Mouse (Mus musculus) embryonic facial prominence, embryonic 11.5 days (tissue): ENCODE results near the gene Gdf1. TPM values are rescaled to one million over a fixed set of nuclear protein-coding genes. Genes with fewer than 3 reads are reported as not detected.
A peak's percentile ranks its signal among the peaks of the same experiment; 100 is the strongest.

Experiments used
- ATAC-seq: fragments of 200-750 bp; cut with Nextera tagmentation; replicated peaks from 2 replicates; pipeline ENCODE4 v1.8.0; 2017; ENCODE audit warnings: low read depth; ENCODE audit not compliant: insufficient number of reproducible peaks, low FRiP score, low TSS enrichment
- DNase-seq: peaks from one replicate; pipeline ENCODE4 v3.0.0-alpha.2; 2015; ENCODE audit warnings: low spot score
- H3K27ac ChIP-seq: fragments of 300-500 bp; sonication (generic); replicated peaks from 2 replicates; pipeline ENCODE4 v1.5.1; 2014; ENCODE audit warnings: mild to moderate bottlenecking, low read depth, low read length, control low read depth
- H3K27me3 ChIP-seq: fragments of 300-500 bp; sonication (generic); 2 replicates; pipeline ENCODE4 v1.6.1; 2014; ENCODE audit warnings: mild to moderate bottlenecking, low read length, moderate library complexity, mixed read lengths; ENCODE audit not compliant: control insufficient read depth, insufficient read depth
- H3K36me3 ChIP-seq: fragments of 300-500 bp; sonication (generic); replicated peaks from 2 replicates; pipeline ENCODE4 v1.6.1; 2014; ENCODE audit warnings: low read depth, mild to moderate bottlenecking, low read length, moderate library complexity, mixed read lengths; ENCODE audit not compliant: control insufficient read depth, insufficient read depth
- H3K4me1 ChIP-seq: fragments of 300-500 bp; sonication (generic); 2 replicates; pipeline ENCODE4 v1.6.1; 2014; ENCODE audit warnings: low read length, mixed read lengths; ENCODE audit not compliant: control insufficient read depth, insufficient read depth
- H3K4me2 ChIP-seq: fragments of 300-500 bp; sonication (generic); 2 replicates; pipeline ENCODE4 v1.6.1; 2014; ENCODE audit warnings: low read depth, mild to moderate bottlenecking, control low read depth, low read length, moderate library complexity
- H3K4me3 ChIP-seq: fragments of 300-500 bp; sonication (generic); 2 replicates; pipeline ENCODE4 v1.5.1; 2014; ENCODE audit warnings: low read depth, low read length, control low read depth
- H3K9ac ChIP-seq: fragments of 300-500 bp; sonication (generic); replicated peaks from 2 replicates; pipeline ENCODE4 v1.6.1; 2014; ENCODE audit warnings: mild to moderate bottlenecking, control low read depth, low read length
- H3K9me3 ChIP-seq: fragments of 300-500 bp; sonication (generic); replicated peaks from 2 replicates; pipeline ENCODE4 v1.6.1; 2016; ENCODE audit warnings: mild to moderate bottlenecking, low read length, inconsistent platforms, mixed read lengths; ENCODE audit not compliant: control insufficient read depth
- WGBS: fragments of 180-500 bp; shearing (Covaris S2); extraction: QIAGEN DNeasy Blood & Tissue Kit; methylation state at CpG from one replicate; pipeline ENCODE4 v1.1.7; 2014; 5-methylcytosine and 5-hydroxymethylcytosine counted together
- polyA plus RNA-seq: library from polyadenylated mRNA; unstranded; fragments of >200 nt; fragmentation: Nextera tagmentation; extraction: Ambion mirVana; gene quantifications from 2 replicates; pipeline ENCODE4 v1.2.1, GENCODE M21; 2014

Gene Gdf1
- polyA plus RNA-seq, 1 experiment from 2014 or later: 0.22 TPM

GRCm38 (mm10) chr8:70293988-70294405 is 35.6 kb upstream of the Gdf1 start:
- ATAC-seq (no peak), DNase-seq (no peak)
- Histone ChIP-seq H3K9me3 (no peaks in the 10 kb centered on the region), H3K27me3 (no peaks in the 10 kb centered on the region), H3K4me2 (no peak overlapping the region), H3K4me1 (no peaks in the 10 kb centered on the region), H3K4me3 (no peak overlapping the region), H3K27ac (no peak overlapping the region), H3K9ac (no peak overlapping the region), H3K36me3 (peaks cover 33% of the 10 kb centered on the region)
- WGBS: 74% methylated on average over 5 of the region's 5 CpGs

DNA sequence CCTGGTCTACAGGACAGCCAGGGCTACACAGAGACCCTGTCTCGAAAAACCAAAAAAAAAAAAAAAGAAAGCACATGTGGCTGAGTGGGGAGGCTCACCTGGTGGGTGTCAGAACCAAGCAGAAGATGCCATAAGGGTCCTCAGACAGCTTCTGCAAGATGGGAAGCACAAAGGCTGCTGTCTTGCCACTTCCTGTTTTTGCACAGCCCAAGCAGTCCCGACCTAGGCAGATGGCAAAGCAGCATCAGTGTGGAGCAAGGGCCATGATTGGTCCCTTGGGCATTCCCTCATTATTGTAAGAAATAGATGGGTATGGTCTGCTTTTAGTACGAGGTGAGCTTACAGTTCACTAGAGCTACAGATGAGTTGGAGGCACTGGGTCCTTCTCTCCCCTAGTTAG is 28.7 kb upstream of the Gdf1 start:
- ATAC-seq (no peak), DNase-seq (no peak)
- Histone ChIP-seq H3K4me3 (no peak overlapping the region; the same call in 1 of the 2 replicates), H3K9me3 (no peaks in the 10 kb centered on the region), H3K27me3 (no peaks in the 10 kb centered on the region), H3K9ac (no peak overlapping the region), H3K4me2 (no peak overlapping the region), H3K36me3 (peaks cover 10% of the 10 kb centered on the region), H3K4me1 (peaks cover 4% of the 10 kb centered on the region; the same call in 1 of the 2 replicates), H3K27ac (no peak overlapping the region)
- WGBS: 81% methylated on average over 3 of the region's 3 CpGs

DNA sequence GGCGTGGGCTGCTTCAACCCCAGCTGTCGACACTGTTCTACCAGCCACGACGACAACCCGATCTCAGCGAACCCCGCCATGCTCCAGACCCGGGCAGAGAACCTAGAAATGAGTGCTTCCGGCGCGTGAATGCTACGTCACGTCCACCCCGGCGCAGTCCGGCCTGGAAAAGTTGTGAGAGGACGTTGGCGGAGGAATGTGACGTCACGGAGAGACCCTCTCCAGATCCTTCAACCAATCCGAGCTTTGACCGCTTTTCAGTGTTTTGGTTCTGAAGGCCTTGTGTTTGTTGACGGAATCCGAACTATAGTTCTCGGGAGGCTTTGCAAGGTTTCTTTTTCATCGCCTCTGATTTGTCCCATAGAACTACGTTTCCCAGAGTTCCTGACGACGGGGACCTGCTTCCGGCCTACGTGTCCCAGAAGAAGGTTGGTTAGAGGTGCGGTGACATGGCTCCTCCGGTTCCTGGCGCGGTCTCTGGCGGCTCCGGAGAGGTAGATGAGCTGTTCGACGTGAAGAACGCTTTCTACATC is 27.2 kb upstream of the Gdf1 start, which contains the start of the genes Ddx49 and Cope:
Gene Ddx49, minus strand, starts transcription at position 132 of the 533 bp plus-strand sequence.
Gene Cope, plus strand, starts transcription at position 161 of the 533 bp plus-strand sequence.
- Histone ChIP-seq H3K4me3 (peak within 1 kb of the TSS; percentile 81), H3K9me3 (no peaks in the 10 kb centered on the region), H3K4me2 (peak within 1 kb of the TSS; percentile 80), H3K27ac (peak within 1 kb of the TSS; percentile 6; the same call in 1 of the 2 replicates), H3K4me1 (peaks cover 4% of the 10 kb centered on the region; the same call in 1 of the 2 replicates), H3K27me3 (no peaks in the 10 kb centered on the region), H3K9ac (peak within 1 kb of the TSS; percentile 74), H3K36me3 (peaks cover 7% of the 10 kb centered on the region)
- DNase-seq: peak; percentile 97
- WGBS: under 1% methylated on average over 40 of the region's 40 CpGs
- ATAC-seq: peak; percentile 87

DNA sequence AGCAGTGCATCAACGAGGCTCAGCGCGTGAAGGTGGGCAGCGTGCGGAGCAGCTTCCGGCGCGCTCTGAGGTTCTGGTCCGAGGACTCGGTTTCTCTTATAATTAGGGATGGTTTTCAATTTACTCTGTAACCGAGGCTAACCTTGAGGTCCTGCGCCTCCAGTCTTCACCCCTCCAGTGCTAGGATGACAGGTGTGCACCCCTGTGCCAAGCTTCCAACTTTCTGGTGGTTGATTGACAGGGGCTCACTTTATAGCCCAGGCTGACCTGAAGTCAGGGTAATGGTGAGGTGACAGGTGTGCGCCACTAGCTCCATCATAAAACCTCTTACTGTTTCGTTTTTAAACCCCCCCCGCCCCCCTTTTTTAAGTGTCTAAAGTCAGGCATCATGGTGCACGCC is 26.7 kb upstream of the Gdf1 start:
- ATAC-seq: 0 out of 2 replicates have a peak, but pooled peaks have one; percentile 29
- peaks cover 7% of the 10 kb centered on the region for H3K36me3 ChIP-seq
- 5% methylated on average over 16 of the region's 16 CpGs for WGBS

DNA sequence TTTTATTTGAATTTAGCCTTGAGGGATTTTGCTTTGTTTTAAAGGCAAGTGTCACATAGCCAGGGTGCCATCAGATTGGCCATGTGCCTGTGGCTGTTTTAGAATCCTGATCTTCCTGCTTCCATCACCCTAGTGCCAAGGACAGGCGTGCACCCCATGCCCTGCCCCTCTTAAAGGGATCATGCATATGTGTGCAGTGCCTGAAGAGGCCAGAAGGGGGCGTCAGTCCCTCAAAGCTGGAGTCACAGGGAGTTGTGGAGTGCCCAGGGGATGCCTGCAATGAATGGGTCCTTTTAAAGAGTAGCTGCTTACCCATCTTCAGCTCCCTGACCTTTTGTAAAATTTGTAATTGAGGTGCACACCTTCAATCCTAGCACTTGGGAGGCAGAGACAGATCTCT is 20.3 kb upstream of the Gdf1 start:
- H3K36me3 ChIP-seq: peaks cover 7% of the 10 kb centered on the region
- H3K27ac ChIP-seq: no peak overlapping the region
- peak; percentile 35 for DNase-seq
- no peaks in the 10 kb centered on the region for H3K4me1 ChIP-seq
- H3K9ac ChIP-seq: no peak overlapping the region
- no peaks in the 10 kb centered on the region for H3K27me3 ChIP-seq
- no peak overlapping the region for H3K4me3 ChIP-seq
- ATAC-seq: no peak
- no peaks in the 10 kb centered on the region for H3K9me3 ChIP-seq
- WGBS: 31% methylated on average over 2 of the region's 2 CpGs
- H3K4me2 ChIP-seq: no peak overlapping the region

More for the DNA sequence above, 26.7 kb upstream of the Gdf1 start:
- H3K9me3 ChIP-seq: no peaks in the 10 kb centered on the region
- H3K4me2 ChIP-seq: peak overlapping the region; percentile 80
- H3K27me3 ChIP-seq: no peaks in the 10 kb centered on the region
- H3K9ac ChIP-seq: peak overlapping the region; percentile 74
- peaks cover 4% of the 10 kb centered on the region; the same call in 1 of the 2 replicates for H3K4me1 ChIP-seq
- H3K27ac ChIP-seq: peak overlapping the region; percentile 6; the same call in 1 of the 2 replicates
- no peak for DNase-seq
- peak overlapping the region; percentile 81 for H3K4me3 ChIP-seq

DNA sequence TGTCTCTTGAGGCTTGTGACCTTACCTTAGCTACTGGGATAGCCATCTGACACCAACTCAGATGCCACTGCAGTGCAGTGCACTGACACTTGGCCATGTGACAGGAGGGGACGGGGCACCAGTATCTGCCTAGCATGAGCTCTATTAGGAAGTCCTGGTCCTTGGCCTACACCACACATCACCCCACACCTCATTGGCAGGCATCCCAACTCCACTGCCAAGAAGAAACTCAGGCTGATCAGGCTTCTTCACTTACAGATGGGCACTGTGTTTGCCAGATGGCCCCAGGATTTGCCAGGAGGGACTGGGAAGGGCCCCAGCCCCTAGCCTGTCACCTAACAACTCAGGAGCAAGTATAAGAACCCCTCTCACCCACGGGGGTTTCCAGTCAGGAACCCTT is 16.2 kb upstream of the Gdf1 start:
- H3K4me1 ChIP-seq: peaks cover 7% of the 10 kb centered on the region
- no peak for DNase-seq
- no peaks in the 10 kb centered on the region for H3K27me3 ChIP-seq
- H3K27ac ChIP-seq: no peak overlapping the region
- no peak overlapping the region for H3K4me3 ChIP-seq
- ATAC-seq: no peak
- no peak overlapping the region for H3K4me2 ChIP-seq
- 88% methylated on average over 2 of the region's 2 CpGs for WGBS
- H3K36me3 ChIP-seq: peaks cover 3% of the 10 kb centered on the region
- no peak overlapping the region for H3K9ac ChIP-seq
- no peaks in the 10 kb centered on the region for H3K9me3 ChIP-seq

DNA sequence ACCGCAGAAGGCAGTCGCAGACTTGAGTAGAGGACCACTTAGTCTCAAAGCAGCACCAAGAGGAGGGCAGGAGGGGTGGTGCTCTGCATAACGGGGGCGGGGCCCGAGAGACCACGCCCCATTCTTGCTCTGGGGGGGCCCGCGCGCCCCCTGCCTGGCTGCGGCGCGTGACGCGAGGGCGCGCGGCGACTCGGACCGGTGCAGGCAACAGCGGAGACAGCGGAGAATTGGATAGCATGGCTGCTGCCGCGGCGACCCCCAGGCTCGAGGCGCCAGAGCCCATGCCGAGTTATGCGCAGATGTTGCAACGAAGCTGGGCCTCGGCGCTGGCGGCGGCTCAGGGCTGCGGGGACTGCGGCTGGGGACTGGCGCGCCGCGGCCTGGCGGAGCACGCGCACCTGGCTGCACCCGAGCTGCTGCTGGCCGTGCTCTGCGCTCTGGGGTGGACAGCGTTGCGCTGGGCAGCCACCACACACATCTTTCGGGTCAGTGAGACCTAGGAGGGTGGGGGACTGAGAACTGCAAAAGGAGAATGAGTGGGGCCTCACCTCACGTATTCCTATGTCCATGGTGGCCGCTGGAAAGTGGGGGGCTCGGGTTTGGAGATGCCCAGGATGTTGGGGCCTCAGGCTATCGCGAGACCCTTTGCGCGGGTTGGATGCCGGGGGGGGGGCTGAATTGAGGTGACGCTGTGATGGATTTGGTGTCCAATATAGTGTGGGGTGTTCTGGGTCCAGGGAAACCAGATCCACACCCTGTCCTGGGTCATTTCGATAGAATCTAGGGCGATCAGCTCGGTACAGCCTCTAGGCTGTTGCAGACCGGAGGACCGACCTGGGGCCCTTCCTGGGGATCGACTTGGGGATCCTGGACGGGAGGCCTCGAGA is 13.8 kb upstream of the Gdf1 start, which contains the start of gene Cers1:
Gene Cers1, plus strand, starts transcription at position 152 of the 887 bp plus-strand sequence.
- peak within 1 kb of the TSS; percentile 58 for H3K9ac ChIP-seq
- H3K4me3 ChIP-seq: peak within 1 kb of the TSS; percentile 52
- H3K27ac ChIP-seq: peak within 1 kb of the TSS; percentile 62; the same call in 1 of the 2 replicates
- H3K4me2 ChIP-seq: peak within 1 kb of the TSS; percentile 76
- H3K36me3 ChIP-seq: peaks cover 3% of the 10 kb centered on the region
- no peaks in the 10 kb centered on the region for H3K9me3 ChIP-seq
- peak; percentile 54 for ATAC-seq
- 3% methylated on average over 65 of the region's 66 CpGs for WGBS
- no peaks in the 10 kb centered on the region for H3K27me3 ChIP-seq
- DNase-seq: peak; percentile 82
- H3K4me1 ChIP-seq: peaks cover 7% of the 10 kb centered on the region
